ENCODE assay signal across 9 mouse cellular contexts in genomic region chr10:110921890-110922289, GRCm38 (mm10). TPM values are rescaled to one million over a fixed set of nuclear protein-coding genes. Genes with fewer than 3 reads are reported as not detected.
DNase-seq lines count a peak whose midpoint lies in the region; ATAC-seq lines count a peak whose summit lies in the region.
"Had no signal": no experiment of that assay in that cellular context is flagged by ENCODE, and none has a peak within 500 bp of the region (broad histone marks: within the 10 kb centered on the region; RNA-seq: fewer than 3 reads in every experiment).

No protein-coding gene starts in this region.

- H3K4me3 ChIP-seq in liver, embryonic 11.5 days (ENCODE audit: low read depth, low read length) = no peak overlapping the region
- H3K4me3 ChIP-seq in forebrain, embryonic 13.5 days = no peak overlapping the region
- peak overlapping the region; percentile 74 for H3K4me3 ChIP-seq in limb, embryonic 12.5 days (replicated peaks)
- peak overlapping the region; percentile 13 for H3K4me3 ChIP-seq in neural tube, embryonic 15.5 days (replicated peaks)
- H3K4me3 ChIP-seq: erythroblast, embryonic 14.5 days had no signal

- H3K27ac ChIP-seq in liver, embryonic 11.5 days (ENCODE audit: low read depth, low read length) = no peak overlapping the region
- H3K27ac ChIP-seq in forebrain, embryonic 13.5 days = no peak overlapping the region
- H3K27ac ChIP-seq in limb, embryonic 12.5 days = 0 out of 2 replicates have a peak overlapping the region, but pooled peaks have one; percentile 41
- H3K27ac ChIP-seq in neural tube, embryonic 15.5 days (replicated peaks) = no peak overlapping the region

- H3K36me3 ChIP-seq in liver, embryonic 11.5 days (ENCODE audit: control insufficient read depth, insufficient read depth, low read length) = no peaks in the 10 kb centered on the region
- no peaks in the 10 kb centered on the region for H3K36me3 ChIP-seq in forebrain, embryonic 13.5 days (ENCODE audit: poor library complexity, severe bottlenecking)
- H3K36me3 ChIP-seq in limb, embryonic 12.5 days = peaks cover 13% of the 10 kb centered on the region; the same call in 1 of the 2 replicates
- no peaks in the 10 kb centered on the region for H3K36me3 ChIP-seq in neural tube, embryonic 15.5 days

- H3K27me3 ChIP-seq in liver, embryonic 11.5 days (replicated peaks; ENCODE audit: control insufficient read depth, insufficient read depth, low read length) = no peaks in the 10 kb centered on the region
- no peaks in the 10 kb centered on the region for H3K27me3 ChIP-seq in forebrain, embryonic 13.5 days
- H3K27me3 ChIP-seq in limb, embryonic 12.5 days = no peaks in the 10 kb centered on the region
- H3K27me3 ChIP-seq in neural tube, embryonic 15.5 days (replicated peaks) = no peaks in the 10 kb centered on the region

- DNase-seq in liver, embryonic 11.5 days (ENCODE audit: low spot score) = no peak
- DNase-seq in liver = no peak
- no peak for DNase-seq in layer of hippocampus, postnatal 25 days (ENCODE audit: extremely low spot score in 1 of 2, low spot score in 1 of 2)
- no peak for DNase-seq in gastrocnemius, adult 8-10 months (ENCODE audit: low spot score in 2 of 2)
- no peak for DNase-seq in adrenal gland, postnatal 36 days

- H3K9me3 ChIP-seq in liver, embryonic 11.5 days (ENCODE audit: control insufficient read depth, low read length) = peaks cover 2% of the 10 kb centered on the region; the same call in 1 of the 2 replicates
- no peaks in the 10 kb centered on the region for H3K9me3 ChIP-seq in forebrain, embryonic 13.5 days (replicated peaks)
- no peaks in the 10 kb centered on the region for H3K9me3 ChIP-seq in limb, embryonic 12.5 days
- H3K9me3 ChIP-seq in neural tube, embryonic 15.5 days (replicated peaks) = no peaks in the 10 kb centered on the region

- ATAC-seq in liver, embryonic 11.5 days (replicated peaks; ENCODE audit: low FRiP score) = no peak
- ATAC-seq in forebrain, embryonic 13.5 days = no peak
- ATAC-seq in limb, embryonic 12.5 days (ENCODE audit: insufficient number of reproducible peaks, insufficient read depth, low FRiP score, low TSS enrichment, low read depth) = no peak
- ATAC-seq in neural tube, embryonic 15.5 days (ENCODE audit: low FRiP score) = no peak

- H3K9ac ChIP-seq in liver, embryonic 11.5 days (ENCODE audit: low read depth, low read length) = no peak overlapping the region
- peak overlapping the region; percentile 18; the same call in 1 of the 2 replicates for H3K9ac ChIP-seq in forebrain, embryonic 13.5 days
- no peak overlapping the region; the same call in 1 of the 2 replicates for H3K9ac ChIP-seq in limb, embryonic 12.5 days (replicated peaks)
- no peak overlapping the region for H3K9ac ChIP-seq in neural tube, embryonic 15.5 days (replicated peaks)

- H3K4me2 ChIP-seq in liver, embryonic 11.5 days = peak overlapping the region; percentile 30
- H3K4me2 ChIP-seq in forebrain, embryonic 13.5 days = peak overlapping the region; percentile 91
- H3K4me2 ChIP-seq in limb, embryonic 12.5 days = peak overlapping the region; percentile 74
- peak overlapping the region; percentile 85 for H3K4me2 ChIP-seq in neural tube, embryonic 15.5 days

- H3K4me1 ChIP-seq in liver, embryonic 11.5 days (replicated peaks; ENCODE audit: control insufficient read depth, insufficient read depth, low read length) = peaks cover 9% of the 10 kb centered on the region
- peaks cover 51% of the 10 kb centered on the region for H3K4me1 ChIP-seq in forebrain, embryonic 13.5 days
- peaks cover 57% of the 10 kb centered on the region for H3K4me1 ChIP-seq in limb, embryonic 12.5 days (replicated peaks)
- peaks cover 40% of the 10 kb centered on the region for H3K4me1 ChIP-seq in neural tube, embryonic 15.5 days

- WGBS in liver, embryonic 11.5 days = 50% methylated on average over 3 of the region's 3 CpGs
- 65% methylated on average over 3 of the region's 3 CpGs for WGBS in forebrain, embryonic 13.5 days
- 45% methylated on average over 3 of the region's 3 CpGs for WGBS in limb, embryonic 12.5 days
- 63% methylated on average over 3 of the region's 3 CpGs for WGBS in neural tube, embryonic 15.5 days

RNA-seq across cellular contexts. Expression of gene Csrp2, which starts 2.3 kb away (rescaled TPM):
- 64.4 and 72.4 TPM in 2 replicates for polyA plus RNA-seq in liver, embryonic 11.5 days (2014; fragmentation: Nextera tagmentation; extraction: Ambion mirVana)
- 152 and 159 TPM in 2 replicates for polyA plus RNA-seq in forebrain, embryonic 13.5 days (2015; fragmentation: Nextera tagmentation; extraction: Ambion mirVana)
- 182 and 188 TPM in 2 replicates for polyA plus RNA-seq in limb, embryonic 12.5 days (2016; fragmentation: Nextera tagmentation; extraction: Ambion mirVana)
- 146 and 165 TPM in 2 replicates for polyA plus RNA-seq in neural tube, embryonic 15.5 days (2015; fragmentation: Nextera tagmentation; extraction: Ambion mirVana)
- 10 to 100 TPM; 27.3 to 29.7 TPM for total RNA-seq in layer of hippocampus, postnatal 25 days (2021)
- total RNA-seq in gastrocnemius, adult 8-10 months (2022) = 1 to 10 TPM; 2.7 to 6.5 (median 3.3) TPM
- 100 to 1,000 TPM; 188 to 212 TPM for total RNA-seq in adrenal gland, postnatal 36 days (2021)

Comparison
In these comparisons a context has a peak if more than half of its experiments do, and no peak if none do; other contexts are left out.
1. H3K4me2 ChIP-seq: peak in every context shown above with its lines; median percentile 91 in forebrain, embryonic 13.5 days; 85 in neural tube, embryonic 15.5 days; 74 in limb, embryonic 12.5 days; 30 in liver, embryonic 11.5 days.
2. H3K4me3 ChIP-seq: peak in limb, embryonic 12.5 days (single experiment) and neural tube, embryonic 15.5 days (single experiment); none in liver, embryonic 11.5 days (single experiment) and forebrain, embryonic 13.5 days (single experiment).